Mouse (Mus musculus) ES-E14 (cell line): ENCODE results near the gene Srebf1. TPM values are rescaled to one million over a fixed set of nuclear protein-coding genes. Genes with fewer than 3 reads are reported as not detected.

Source experiments
- DNase-seq: peaks from one replicate; pipeline ENCODE4 v3.0.0-alpha.2; 2013; ENCODE audit warnings: low read depth, low spot score
- H3K27ac ChIP-seq: 2 replicates; pipeline ENCODE4 v1.5.1; 2012; ENCODE audit warnings: low read depth, mild to moderate bottlenecking, low read length, moderate library complexity, mixed read lengths; ENCODE audit not compliant: poor library complexity, insufficient read depth, severe bottlenecking
- H3K36me3 ChIP-seq: 2 replicates; pipeline ENCODE4 v1.6.1; 2012; ENCODE audit warnings: mild to moderate bottlenecking, low read length, moderate library complexity, mixed read lengths; ENCODE audit not compliant: control insufficient read depth, poor library complexity, insufficient read depth, severe bottlenecking
- H3K4me1 ChIP-seq, 2 experiments: fragments of 150-350 bp in 1 of 2; sonication (generic) in 1 of 2; 2 replicates each; pipeline ENCODE4 v1.6.1; 2012; ENCODE audit warnings: low read length in 2 of 2, mild to moderate bottlenecking in 1 of 2, mixed read lengths in 1 of 2; ENCODE audit not compliant: control insufficient read depth in 2 of 2, insufficient read depth in 2 of 2, poor library complexity in 1 of 2
- H3K4me3 ChIP-seq, 2 experiments: fragments of 150-350 bp in 1 of 2; sonication (generic) in 1 of 2; 2 replicates each; pipeline ENCODE4 v1.5.1; 2012; ENCODE audit warnings: low read length in 2 of 2, low read depth in 1 of 2, mild to moderate bottlenecking in 1 of 2, mixed read lengths in 1 of 2; ENCODE audit not compliant: insufficient read depth in 1 of 2, poor library complexity in 1 of 2, severe bottlenecking in 1 of 2
- H3K9ac ChIP-seq: 2 replicates; pipeline ENCODE4 v1.6.1; 2012; ENCODE audit warnings: low read depth, mild to moderate bottlenecking, low read length, mixed read lengths; ENCODE audit not compliant: poor library complexity, insufficient read depth, severe bottlenecking
- H3K9me3 ChIP-seq: fragments of 150-350 bp; sonication (generic); 2 replicates; pipeline ENCODE4 v1.6.1; 2012; ENCODE audit warnings: low read depth, mild to moderate bottlenecking, low read length; ENCODE audit not compliant: control insufficient read depth, insufficient read depth
- CHD2 ChIP-seq: IDR thresholded peaks from 2 replicates; pipeline ENCODE4 v1.6.1; 2014; ENCODE audit warnings: mild to moderate bottlenecking, low read depth, low read length, inconsistent platforms
- HCFC1 ChIP-seq: IDR thresholded peaks from 2 replicates; pipeline ENCODE4 v1.6.1; 2012; ENCODE audit warnings: low read length, inconsistent platforms, borderline replicate concordance; ENCODE audit not compliant: insufficient read depth
- MAFK ChIP-seq: IDR thresholded peaks from 2 replicates; pipeline ENCODE4 v1.6.1; 2014; ENCODE audit warnings: mild to moderate bottlenecking, low read depth, low read length, inconsistent platforms; ENCODE audit not compliant: insufficient read depth
- ZC3H11A ChIP-seq: IDR thresholded peaks from 2 replicates; pipeline ENCODE4 v1.6.1; 2012; ENCODE audit warnings: low read depth, mild to moderate bottlenecking, inconsistent platforms, low read length, borderline replicate concordance
- ZNF384 ChIP-seq: IDR thresholded peaks from 2 replicates; pipeline ENCODE4 v1.6.1; 2012; ENCODE audit warnings: low read depth, low read length, inconsistent platforms
- in situ Hi-C, 2 experiments: fragments of 600-800 bp; cut with MboI; formaldehyde crosslinking; loops; one replicate each; pipeline ENCODE4 v1.15.1; 2025; ENCODE audit warnings: low sequenced_read_pairs in 2 of 2, inconsistent platforms in 1 of 2; ENCODE audit not compliant: unreplicated experiment in 2 of 2
- total RNA-seq: library from RNA; depleted of rRNA; stranded (reverse); fragments of 300-350 nt; gene quantifications from 2 replicates; pipeline ENCODE4 v1.2.3, GENCODE M21; 2012

The Srebf1 gene
- total RNA-seq, 1 experiment: 136 TPM

- H3K9ac ChIP-seq: no peak overlapping the region
- in situ Hi-C loops: no loop called here
- H3K27ac ChIP-seq: no peak overlapping the region
- TF ChIP-seq ZC3H11A (no peak), CHD2 (no peak), ZNF384 (no peak), MAFK (no peak), HCFC1 (no peak)
- H3K9me3 ChIP-seq: no peaks in the 10 kb centered on the region
- DNase-seq: no peak
- H3K36me3 ChIP-seq: peaks cover 22% of the 10 kb centered on the region
- H3K4me3 ChIP-seq: no peak overlapping the region
- H3K4me1 ChIP-seq: peaks cover 15 to 44% of the 10 kb centered on the region in 2 experiments; a peak in 3 of 4 replicates
These were observed 40.2 kb downstream of the Srebf1 start for GRCm38 (mm10) chr11:60182116-60182670.

- TF ChIP-seq CHD2: no peak
- TF ChIP-seq ZC3H11A: no peak
- no peak for TF ChIP-seq MAFK
- TF ChIP-seq HCFC1: no peak
- TF ChIP-seq ZNF384: no peak
- Histone ChIP-seq H3K4me3 (no peak overlapping the region), H3K27ac (no peak overlapping the region), H3K9me3 (no peaks in the 10 kb centered on the region), H3K36me3 (peaks cover 7% of the 10 kb centered on the region; the same call in 1 of the 2 replicates), H3K9ac (no peak overlapping the region), H3K4me1 (peaks cover 11 to 31% of the 10 kb centered on the region in 2 experiments; a peak in 3 of 4 replicates)
- DNase-seq: no peak
- in situ Hi-C loops: no loop called here
These were observed 43.9 kb downstream of the Srebf1 start for GRCm38 (mm10) chr11:60178506-60178905.

- no peak for TF ChIP-seq CHD2
- no peak for TF ChIP-seq HCFC1
- no peak for TF ChIP-seq MAFK
- TF ChIP-seq ZC3H11A: no peak
- TF ChIP-seq ZNF384: no peak
- Histone ChIP-seq H3K36me3 (peaks cover 7% of the 10 kb centered on the region; the same call in 1 of the 2 replicates), H3K4me3 (peak overlapping the region in 1 of 2 experiments; percentile 78; a peak in 1 of 4 replicates), H3K9me3 (no peaks in the 10 kb centered on the region), H3K4me1 (peaks cover 11 to 28% of the 10 kb centered on the region in 2 experiments; a peak in 3 of 4 replicates), H3K27ac (no peak overlapping the region), H3K9ac (peak overlapping the region; percentile 2; the same call in 1 of the 2 replicates)
- in situ Hi-C loops: no loop called here
- DNase-seq: no peak
These were observed 44.4 kb downstream of the Srebf1 start for GRCm38 (mm10) chr11:60178005-60178404.

GRCm38 (mm10) chr11:60176975-60177657, 45.3 kb downstream of the Srebf1 start:
- Histone ChIP-seq H3K36me3 (peaks cover 7% of the 10 kb centered on the region; the same call in 1 of the 2 replicates), H3K9ac (peak overlapping the region; percentile 57; the same call in 1 of the 2 replicates), H3K4me1 (peaks cover 6 to 20% of the 10 kb centered on the region in 2 experiments; a peak in 3 of 4 replicates), H3K4me3 (peak overlapping the region; percentile 78 to 86), H3K27ac (peak overlapping the region; percentile 94), H3K9me3 (no peaks in the 10 kb centered on the region)
- DNase-seq: no peak
- TF ChIP-seq ZNF384 (no peak), HCFC1 (no peak)
- in situ Hi-C loops: no loop called here
